Mouse (Mus musculus): Measurements from ENCODE around the gene Dynlt1b.
"Not testable (repeated sequence)": the region's sequence is repeated elsewhere in the genome, so short reads cannot be mapped to it uniquely, and the experiment has no call there.

The Dynlt1b gene

DNA sequence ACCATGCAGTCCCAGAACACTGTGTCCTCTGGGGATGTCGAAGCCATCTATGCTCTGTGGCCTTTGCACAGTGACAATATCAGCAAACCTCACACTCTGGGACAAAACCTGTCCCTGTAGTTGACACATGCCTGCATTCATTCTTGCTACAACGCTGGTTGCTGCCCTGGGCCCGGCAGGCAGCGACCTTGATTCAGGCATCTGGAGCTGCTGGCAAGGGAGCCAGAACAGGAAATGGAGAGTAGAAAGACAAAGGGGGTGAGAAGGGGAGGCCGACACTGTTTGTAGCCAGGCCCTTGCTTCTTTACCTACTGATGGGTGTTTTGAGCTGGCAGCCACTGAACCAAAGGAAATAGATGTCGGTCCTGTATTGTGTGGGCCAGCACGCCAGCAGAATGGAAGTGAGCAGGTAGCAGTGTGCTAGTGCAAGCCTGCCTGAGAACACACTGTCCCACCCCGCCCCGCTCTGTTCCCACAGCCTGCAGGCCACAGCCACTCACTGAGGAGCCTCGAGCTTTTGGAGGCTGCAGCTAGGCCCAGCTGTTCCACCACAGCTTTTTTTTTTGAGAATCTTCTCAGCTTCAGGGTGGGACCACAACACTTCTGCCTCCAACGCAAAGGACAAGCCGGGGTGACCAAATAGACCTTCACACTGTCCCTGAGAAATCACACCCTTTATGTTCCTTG, 5.5 kb upstream of the Dynlt1b start:
- DNase-seq: not testable (repeated sequence)

DNA sequence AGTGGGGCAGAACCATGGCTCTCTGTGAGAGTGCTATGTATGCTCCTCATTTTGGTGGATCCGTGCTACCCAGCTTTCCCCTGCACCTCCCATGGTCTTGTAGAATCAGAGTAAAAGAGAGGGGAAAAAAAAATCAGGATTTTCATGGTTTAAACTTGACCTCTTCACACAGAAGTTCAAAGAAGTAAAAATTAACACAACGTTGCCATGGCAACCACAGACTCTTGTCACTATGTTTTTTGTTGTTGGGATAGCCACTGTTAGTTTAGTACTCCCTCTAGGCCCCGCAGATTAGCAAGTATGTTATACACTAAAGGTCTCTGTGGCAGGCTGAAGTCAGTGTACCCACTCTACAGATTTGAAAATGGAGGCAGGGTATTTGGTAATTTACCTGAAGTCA, 4.6 kb upstream of the Dynlt1b start:
- DNase-seq: not testable (repeated sequence)

DNA sequence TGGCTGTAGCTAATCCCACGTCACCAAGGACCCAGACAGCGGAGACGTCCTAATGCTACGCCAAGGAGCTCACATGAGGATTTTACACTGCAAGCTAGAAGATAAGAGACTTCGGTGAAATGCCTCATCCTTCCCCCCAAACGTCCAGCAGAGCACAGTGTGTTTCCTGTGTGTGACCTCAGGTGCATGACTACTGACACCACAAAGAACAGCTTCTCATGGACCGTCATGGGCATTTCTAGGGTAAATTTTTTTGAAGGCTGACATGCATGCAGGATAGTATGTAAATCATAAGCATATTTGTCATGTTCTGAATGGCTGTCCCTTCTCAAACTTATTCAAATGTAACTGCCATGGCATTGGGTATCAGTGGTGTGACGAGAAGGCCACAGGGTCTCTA, 3.0 kb upstream of the Dynlt1b start:
- not testable (repeated sequence) for DNase-seq

DNA sequence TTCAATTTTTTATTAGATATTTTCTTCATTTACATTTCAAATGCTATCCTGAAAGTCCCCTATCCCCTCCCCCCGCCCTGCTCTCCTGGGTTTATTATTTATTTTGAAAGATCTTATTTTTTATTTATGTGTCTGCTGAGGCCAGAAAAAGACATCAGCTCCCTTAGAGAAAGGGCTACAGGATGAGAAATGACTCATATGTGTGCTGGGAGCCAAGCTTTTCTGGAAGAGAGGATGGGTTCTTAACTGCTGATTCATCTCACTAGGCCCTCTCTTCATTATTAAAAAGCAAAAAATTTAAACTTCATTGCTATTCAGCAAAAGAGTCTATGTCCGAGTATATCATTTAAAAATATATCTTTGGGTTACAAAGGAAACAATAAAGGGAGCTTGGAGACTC, 986 bp upstream of the Dynlt1b start:
- not testable (repeated sequence) for DNase-seq

DNA sequence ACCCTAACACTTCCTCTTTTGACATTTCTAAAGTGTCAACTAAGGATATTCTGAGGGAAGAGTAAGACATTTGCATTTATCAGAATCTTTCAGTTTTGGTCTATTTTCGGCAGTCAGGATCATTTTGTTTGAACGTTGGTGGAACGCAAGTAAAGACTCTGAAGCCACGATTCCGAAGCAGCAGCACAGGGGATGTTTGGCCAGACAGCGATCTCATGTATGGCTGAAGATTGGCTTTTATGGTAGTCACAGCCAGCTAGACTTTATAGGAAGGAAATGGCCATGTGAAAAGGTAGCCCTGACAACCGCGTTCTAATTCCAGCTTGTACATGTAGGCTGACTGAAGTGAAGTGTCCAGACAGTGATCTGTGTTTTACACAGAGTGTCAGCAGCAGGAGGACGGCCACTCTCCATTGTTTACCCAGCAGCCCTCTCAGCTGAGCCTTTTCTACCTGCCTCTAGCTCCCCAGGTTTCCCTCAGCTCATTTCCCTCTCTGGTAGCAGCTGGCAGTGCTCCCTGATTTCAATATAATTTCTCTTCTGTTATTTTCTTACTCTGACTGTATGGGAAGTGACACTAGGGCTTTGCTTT, 594 bp downstream of the Dynlt1b start:
- not testable (repeated sequence) for DNase-seq

DNA sequence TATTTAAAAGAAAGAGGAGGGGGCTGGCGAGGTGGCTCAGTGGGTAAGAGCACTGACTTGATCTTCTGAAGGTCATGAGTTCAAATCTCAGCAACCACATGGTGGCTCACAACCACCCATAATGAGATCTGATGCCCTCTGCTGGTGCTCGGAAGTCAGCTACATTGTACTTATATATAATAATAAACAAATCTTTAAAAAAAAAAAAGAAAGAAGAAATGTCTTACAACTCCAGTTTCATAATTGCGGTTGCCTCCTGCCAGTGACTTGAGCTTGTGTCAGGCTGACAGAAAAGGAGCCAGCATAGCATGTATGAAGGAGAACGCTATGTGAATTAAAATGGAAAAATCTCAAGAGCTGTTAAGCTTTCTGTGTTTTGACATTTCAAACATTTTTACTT, 2.5 kb downstream of the Dynlt1b start:
- DNase-seq: not testable (repeated sequence)

DNA sequence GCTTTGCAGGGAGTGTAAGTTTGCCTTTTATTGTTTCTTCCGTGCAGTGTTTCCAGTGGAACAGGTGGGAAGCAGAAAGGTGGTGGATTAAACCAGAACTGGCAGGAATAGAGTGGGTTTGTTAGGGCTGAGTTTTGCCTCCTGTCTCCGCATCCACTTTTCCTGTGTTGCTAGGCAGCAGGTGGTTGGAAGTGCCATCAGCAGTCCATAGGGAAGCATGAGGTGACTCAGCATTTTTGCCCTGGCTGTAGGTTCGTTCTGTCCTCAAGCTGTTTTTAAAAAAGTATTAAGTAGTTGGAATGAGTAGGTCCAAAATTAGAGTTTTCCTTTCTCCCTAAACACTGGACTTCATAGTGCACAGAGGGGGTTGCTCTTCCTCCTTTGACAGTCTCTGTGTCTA, 3.8 kb downstream of the Dynlt1b start:
- peak; percentile 26 for DNase-seq

DNA sequence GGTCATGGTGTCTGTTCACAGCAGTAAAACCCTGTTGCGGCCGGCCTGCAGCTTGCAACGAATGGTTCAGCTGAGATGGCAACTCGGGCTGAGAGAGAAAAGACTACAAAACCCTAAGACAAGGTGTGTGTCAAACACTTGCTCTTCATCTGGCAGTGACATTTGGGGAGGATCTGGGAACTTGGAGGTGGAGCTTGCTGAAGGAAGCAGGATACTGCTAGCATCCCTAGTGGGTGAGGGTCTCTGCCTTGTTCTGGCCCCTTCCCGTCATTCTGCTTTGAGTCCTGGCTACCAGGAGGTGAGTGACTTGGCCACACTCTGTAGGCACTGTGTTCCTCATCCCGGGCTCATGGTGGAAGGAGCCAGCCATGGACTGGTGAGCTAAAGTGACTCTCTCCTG, 8.2 kb downstream of the Dynlt1b start:
- DNase-seq: not testable (repeated sequence)

DNA sequence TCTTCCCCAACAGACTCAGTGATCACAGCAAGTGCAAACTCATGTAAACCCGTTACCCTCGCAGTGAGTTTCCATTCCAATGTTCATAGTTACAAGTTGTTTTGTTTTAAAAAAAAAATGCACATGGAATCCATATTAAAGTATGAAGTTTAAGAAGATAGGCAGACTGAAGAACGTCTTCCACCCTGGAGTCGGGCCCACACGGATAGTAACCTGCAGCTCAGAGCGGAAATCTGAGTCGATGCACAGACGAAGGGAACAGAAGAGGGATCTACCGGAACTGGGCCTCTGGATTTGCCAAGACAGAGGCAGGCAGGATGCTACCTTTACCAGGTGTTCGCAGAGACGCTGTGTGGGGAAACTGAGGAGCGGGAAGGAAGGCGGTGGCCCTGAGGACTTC, 10.0 kb downstream of the Dynlt1b start:
- not testable (repeated sequence) for DNase-seq

DNA sequence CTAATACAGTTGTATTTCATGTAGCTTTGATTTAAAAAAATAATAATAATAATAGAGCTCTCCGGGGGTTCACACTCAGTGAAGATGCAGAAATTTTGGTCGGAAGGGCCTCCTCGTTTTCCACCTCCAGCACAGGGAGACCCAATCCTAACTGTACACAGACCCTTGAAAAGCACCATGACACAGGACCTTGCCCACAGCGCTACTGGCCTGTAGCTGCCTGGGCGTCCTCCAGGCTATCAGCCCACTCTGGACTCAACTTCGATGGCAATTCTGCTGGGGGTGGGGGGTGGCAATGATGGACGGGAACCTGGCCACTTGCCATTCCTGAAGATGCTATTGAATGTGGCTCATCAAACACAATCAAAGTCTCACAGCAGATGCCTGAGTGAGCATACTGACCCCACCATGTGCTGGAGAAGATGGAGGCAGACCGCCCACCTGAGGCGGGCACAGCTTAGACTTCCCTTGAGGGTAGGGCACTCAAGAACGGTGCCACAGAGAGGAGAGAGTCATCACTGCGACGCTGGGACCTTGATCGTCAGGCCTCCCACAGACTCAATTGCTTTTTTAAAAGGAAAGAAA, 10.7 kb downstream of the Dynlt1b start:
- not testable (repeated sequence) for DNase-seq

DNA sequence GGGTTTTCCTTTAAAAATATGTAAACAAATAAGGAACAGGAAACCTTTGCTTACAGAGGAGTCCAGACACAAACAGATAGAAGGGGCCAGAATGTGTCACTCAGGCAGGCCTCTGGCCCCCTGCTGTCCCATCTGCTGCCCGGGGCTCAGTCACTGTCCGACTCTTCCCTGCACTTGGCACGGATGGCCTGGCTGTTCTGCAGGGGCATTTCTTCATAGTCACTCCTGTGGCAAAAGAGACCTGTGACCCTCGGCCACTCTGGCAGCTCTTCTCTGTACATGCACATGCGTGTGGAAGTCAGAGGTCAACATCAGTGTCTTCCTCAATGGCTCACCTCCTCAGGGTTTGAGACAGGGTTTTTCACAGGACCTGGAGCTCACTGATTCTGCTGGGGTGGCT, 11.3 kb downstream of the Dynlt1b start:
- DNase-seq: not testable (repeated sequence)

DNA sequence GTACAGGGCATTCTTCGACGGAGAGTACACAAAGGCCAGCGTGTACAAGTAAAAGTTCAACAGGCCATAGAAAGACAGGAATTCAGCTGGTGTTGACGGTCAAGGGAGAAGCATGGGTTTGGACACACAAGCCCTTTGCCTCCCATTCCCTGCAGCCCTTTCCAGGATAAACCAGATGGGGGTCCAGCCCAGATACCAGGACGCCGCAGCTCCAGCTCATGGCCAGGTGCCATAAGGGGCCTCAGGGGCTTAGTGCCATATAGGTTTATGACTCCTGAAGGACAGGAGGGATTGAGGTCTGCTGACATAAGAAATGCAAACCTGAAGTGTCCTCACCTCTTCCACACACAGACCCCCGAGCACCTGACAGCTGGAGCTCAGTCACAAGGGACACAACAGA, 12.6 kb downstream of the Dynlt1b start:
- not testable (repeated sequence) for DNase-seq

DNA sequence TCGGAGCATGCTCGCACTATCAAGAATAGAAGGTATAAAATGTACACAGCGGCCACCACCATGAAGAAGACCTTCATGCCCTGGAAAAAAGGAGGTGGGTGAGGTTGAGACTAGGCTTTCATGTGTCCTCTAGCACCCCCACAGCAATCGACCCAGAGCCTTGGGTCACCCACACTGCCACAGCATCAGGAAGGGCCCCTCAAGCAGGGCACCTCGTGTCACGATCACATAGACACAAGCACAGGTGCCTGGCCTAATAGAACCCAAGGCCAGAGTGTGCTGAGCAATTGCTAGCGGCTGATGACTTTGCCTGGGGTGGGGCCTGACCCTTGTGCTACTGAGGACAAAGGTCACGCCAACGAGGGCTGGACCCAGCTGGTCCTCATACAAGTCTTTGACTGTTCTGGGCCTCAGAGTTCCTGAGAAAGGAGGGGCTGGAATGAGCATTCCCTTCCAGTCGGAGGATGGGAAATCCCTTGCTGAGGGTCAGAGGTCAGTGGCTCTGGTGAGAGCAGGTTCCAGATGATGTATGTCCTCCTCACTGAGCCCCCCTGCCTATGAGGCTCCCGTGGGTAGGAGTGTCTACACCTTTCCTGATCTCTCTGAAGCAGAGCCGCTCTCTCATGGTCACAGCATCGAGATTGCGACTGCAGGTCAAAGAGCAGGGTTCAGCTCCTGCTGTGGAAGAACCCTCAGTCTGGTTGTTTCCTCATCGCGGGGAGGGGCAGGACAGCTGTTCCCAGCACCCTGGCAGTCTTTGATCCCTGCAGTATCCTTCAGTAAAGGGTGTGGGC, 16.1 kb downstream of the Dynlt1b start:
- DNase-seq: not testable (repeated sequence)

DNA sequence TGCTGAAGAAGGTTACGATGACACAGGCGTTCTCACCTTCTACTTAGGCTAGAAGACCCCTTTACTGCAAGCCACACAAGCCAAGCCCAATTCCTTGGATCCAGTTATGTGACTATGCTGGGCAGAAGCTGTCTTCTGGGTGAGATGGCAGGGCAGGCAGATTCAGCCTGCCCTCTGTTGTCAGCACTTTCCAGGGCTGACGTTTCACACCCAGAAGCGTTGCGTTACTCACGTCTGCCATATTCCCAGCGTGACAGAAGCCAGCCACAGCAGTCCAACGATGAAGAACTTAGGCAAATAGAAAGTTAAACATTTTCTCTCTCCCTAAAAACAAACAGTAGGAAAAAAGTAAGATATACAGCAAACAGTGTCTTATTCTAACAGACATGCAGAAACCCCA, 18.4 kb downstream of the Dynlt1b start:
- not testable (repeated sequence) for DNase-seq

DNA sequence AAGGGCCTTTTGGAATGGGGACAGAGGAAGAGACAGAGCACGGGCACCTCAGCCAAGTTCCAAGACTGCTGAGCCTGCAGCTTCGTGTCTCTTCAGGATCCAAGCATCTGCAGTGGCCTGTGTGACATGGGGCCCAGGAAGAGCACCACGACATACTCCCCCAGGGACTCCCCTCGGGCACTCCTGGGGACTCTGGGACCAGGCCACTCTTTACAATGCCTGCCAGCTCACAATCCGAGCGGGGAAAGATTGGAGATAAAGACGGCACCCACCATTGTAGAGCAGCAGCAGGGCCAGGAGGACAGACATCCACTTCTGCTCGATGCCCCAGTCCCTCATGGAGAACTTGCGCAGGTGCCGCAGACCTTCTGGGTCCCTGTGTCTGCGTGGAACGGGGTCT, 19.3 kb downstream of the Dynlt1b start:
- not testable (repeated sequence) for DNase-seq

DNA sequence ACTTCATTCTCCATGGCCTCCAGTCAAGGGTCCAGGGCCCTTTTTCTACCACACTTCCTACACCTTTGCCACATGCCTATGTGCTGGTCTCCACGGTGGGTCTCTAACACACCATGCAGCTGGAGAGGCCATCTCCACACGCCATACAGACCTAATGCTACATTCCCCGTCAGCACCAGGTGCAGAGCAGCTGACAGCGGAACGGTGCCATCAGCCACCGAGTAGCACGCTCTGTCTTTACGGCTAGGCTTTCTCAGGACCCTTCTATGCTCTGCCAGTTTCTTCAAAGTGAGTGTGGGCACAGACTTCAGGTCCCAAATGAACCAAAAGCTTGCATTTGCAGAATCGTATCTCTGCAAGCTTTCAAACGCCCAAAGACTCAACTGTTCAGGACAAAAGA, 21.3 kb downstream of the Dynlt1b start:
- DNase-seq: not testable (repeated sequence)

DNA sequence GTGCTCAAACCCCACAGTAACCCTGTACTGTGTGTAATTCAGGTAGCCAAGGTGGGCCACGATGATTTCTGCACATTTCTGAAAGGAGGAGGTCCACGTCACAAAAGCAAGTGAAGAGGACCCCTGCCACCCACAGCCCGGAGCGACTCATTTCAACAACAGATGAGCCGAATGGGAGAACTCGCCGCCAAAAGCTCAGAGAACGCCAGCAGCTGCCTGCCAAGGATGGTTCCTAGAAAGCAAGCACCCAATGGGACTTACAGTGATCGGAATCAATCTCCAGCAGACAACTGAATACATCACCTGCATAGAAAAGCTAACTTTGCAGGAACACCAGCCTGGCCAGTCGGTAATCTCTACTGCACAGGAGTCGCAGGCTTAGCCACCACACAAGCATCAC, 22.8 kb downstream of the Dynlt1b start:
- not testable (repeated sequence) for DNase-seq

DNA sequence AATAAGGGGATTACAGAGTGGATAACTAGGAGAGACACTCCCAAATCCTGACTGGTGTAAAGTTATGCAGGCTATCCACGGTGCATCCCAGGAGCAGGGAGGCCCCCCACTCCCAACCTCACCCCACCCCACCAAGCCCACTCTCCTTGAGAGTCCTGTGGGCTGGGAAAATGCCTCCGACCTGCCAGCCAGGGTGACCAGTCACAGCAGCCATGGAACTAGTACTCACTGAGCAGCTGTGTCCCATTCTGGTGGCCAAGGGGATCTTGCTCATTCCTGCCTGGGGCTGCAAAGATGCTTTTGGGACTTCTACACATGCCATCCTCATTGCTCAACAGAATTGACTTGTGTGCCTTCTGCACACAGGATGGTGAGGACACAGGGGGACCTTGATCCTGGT, 24.8 kb downstream of the Dynlt1b start:
- DNase-seq: not testable (repeated sequence)

DNA sequence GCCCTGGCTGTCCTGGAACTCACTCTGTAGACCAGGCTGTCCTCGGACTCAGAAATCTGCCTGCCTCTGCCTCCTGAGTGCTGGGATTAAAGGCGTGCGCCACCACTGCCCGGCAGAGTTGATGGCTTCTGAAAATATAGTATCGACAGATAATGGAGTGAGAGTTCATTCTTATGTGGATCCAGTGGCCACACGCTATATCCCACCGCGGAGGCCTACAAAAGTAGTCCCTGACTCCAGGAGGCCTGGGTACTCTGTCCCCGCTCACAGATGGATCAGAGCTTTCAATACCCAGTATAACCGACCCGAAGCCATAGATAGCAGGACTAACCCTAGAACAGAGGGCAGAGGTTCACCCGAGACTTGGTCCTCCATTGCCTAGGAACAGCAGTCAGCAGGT, 26.0 kb downstream of the Dynlt1b start:
- DNase-seq: not testable (repeated sequence)

DNA sequence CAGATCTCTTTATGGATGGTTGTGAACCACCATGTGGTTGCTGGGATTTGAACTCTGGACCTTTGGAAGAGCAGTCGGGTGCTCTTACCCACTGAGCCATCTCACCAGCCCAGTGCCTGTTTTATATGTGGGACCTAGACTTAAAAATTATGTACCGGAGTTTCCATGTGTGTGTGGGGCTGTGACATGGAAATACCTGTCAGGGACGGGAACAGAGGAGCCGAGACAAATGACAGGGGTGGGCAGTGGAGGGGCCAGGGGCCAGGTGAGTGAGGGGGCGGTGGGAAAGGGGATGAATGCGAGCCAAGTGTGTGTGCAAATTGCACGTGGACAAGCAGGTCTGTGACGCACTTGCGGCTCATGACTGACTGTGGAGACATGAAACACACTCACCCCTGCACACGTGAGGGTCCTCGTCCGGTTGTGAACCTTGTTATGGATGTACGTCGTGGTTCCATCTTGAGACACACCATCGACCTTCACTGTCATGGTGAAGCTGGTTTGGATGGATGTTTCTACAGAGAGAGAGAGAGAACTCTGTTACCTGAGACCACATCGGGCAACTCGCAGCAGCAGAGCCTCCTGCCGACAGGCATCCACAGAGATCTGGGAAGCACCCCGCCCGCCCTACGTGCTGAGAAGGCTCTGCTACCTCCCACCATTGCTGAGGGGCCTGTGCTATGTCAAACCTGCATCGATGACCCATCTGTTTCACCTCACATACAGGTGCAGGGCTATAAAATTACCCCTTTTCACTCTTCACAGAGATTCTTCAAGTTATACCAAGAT, 26.9 kb downstream of the Dynlt1b start:
- not testable (repeated sequence) for DNase-seq

DNA sequence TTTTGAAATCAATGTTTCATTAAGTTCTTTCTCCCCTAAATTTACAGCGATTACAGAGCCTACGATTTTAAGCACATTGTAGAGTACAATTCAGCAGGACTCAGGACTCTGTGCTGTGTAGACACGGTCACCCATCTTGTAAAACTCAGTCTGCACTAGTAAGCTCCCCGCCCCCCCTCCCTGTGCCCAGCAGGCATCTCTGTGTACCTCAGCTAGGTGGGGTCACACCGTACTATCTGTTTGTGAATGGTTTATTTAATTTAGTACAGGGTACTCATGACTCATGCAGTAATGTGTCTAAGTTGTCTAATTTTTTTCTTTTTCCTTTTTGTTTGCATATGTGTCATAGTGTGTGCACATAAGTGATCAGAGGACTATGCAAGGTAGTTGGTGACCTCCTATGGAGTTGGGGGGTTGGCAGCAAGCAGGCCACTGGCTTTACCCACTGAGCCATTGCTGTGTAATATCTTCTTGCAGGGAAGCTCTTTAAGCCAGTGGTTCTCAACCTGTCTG, 31.2 kb downstream of the Dynlt1b start:
- not testable (repeated sequence) for DNase-seq

DNA sequence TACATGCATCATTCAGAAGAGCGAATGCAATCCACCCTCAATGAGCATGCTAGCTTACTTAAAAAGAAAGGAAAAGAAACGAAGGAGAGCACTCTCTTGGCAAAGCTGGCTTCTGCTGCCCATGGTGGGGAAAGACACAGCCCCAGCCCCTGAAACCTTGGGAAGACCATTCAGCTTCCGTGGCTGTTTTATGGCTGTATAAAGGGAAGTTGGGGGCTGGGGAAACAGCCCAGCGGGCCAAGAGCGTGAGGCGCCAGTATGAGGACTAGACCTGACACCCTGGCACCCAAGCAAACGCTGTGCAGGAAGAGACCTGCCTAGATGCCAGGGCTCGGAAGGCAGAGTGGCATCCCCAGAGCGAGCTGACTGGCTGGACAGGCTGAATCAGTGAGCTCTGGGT, 35.8 kb downstream of the Dynlt1b start:
- DNase-seq: not testable (repeated sequence)

All from kidney, adult 11 months (tissue).